ENCODE assay signal across 14 mouse cellular contexts in genomic region chr11:36349856-36350255, GRCm38 (mm10).
DNase-seq lines count a peak whose midpoint lies in the region; ATAC-seq lines count a peak whose summit lies in the region.
"Had no signal": no experiment of that assay in that cellular context is flagged by ENCODE, and none has a peak within 500 bp of the region (broad histone marks: within the 10 kb centered on the region; RNA-seq: fewer than 3 reads in every experiment).

No protein-coding gene starts in this region.

- H3K27me3 ChIP-seq in forebrain, embryonic 16.5 days (replicated peaks; ENCODE audit: control insufficient read depth, insufficient read depth, low read length), result no peaks in the 10 kb centered on the region
- H3K27me3 ChIP-seq: limb, embryonic 13.5 days had no signal

- H3K4me1 ChIP-seq in forebrain, embryonic 16.5 days (replicated peaks; ENCODE audit: control insufficient read depth, insufficient read depth, low read length), result peaks cover 13% of the 10 kb centered on the region
- H3K4me1 ChIP-seq: limb, embryonic 13.5 days had no signal

- H3K9me3 ChIP-seq in forebrain, embryonic 16.5 days (ENCODE audit: control insufficient read depth, low read length), result no peaks in the 10 kb centered on the region
- H3K9me3 ChIP-seq: limb, embryonic 13.5 days had no signal

- H3K27ac ChIP-seq in forebrain, embryonic 16.5 days (ENCODE audit: low read length), result 0 out of 2 replicates have a peak overlapping the region, but pooled peaks have one; percentile 12
- H3K27ac ChIP-seq: limb, embryonic 13.5 days had no signal

- H3K4me2 ChIP-seq in forebrain, embryonic 16.5 days (ENCODE audit: low read length), result no peak overlapping the region
- H3K4me2 ChIP-seq: limb, embryonic 13.5 days had no signal

- peak; percentile 16 for DNase-seq in left cerebral cortex, postnatal 4 days
- DNase-seq in left cerebral cortex, postnatal 14 days (ENCODE audit: low spot score in 2 of 2), result no peak
- DNase-seq in cerebellum, adult 18-20 months, result peak; percentile 28 to 35
- peak; percentile 54 to 63 for DNase-seq in cerebellum, postnatal 25 days
- DNase-seq in spleen, adult 12 weeks (ENCODE audit: low spot score), result no peak
- no peak for DNase-seq in ovary, adult 18-20 months (ENCODE audit: low spot score)
- no peak for DNase-seq in thymus, postnatal 25 days
- DNase-seq: heart, postnatal 36 days; kidney, postnatal 14 days; lung, postnatal 36 days had no signal

- ATAC-seq in forebrain, embryonic 16.5 days, result peak; percentile 77
- ATAC-seq: intestine, embryonic 16.5 days had no signal

- H3K36me3 ChIP-seq in forebrain, embryonic 16.5 days (ENCODE audit: control insufficient read depth, insufficient read depth), result no peaks in the 10 kb centered on the region
- H3K36me3 ChIP-seq: limb, embryonic 13.5 days had no signal

- H3K4me3 ChIP-seq in forebrain, embryonic 16.5 days (replicated peaks; ENCODE audit: low read length), result no peak overlapping the region
- H3K4me3 ChIP-seq: erythroblast, embryonic 14.5 days; limb, embryonic 13.5 days had no signal

- H3K9ac ChIP-seq in forebrain, embryonic 16.5 days (replicated peaks; ENCODE audit: low read depth, low read length), result no peak overlapping the region
- H3K9ac ChIP-seq: limb, embryonic 13.5 days had no signal

- 5% methylated on average over 2 of the region's 2 CpGs for WGBS in forebrain, embryonic 16.5 days

- intact Hi-C loops in left cerebral cortex, postnatal 4 days (cut with DNase I), result no loop called here
- intact Hi-C loops in left cerebral cortex, postnatal 14 days (cut with DNase I), result no loop called here

Comparison
In these comparisons a context has a peak if more than half of its experiments do, and no peak if none do; other contexts are left out.
1. DNase-seq: peak in left cerebral cortex, postnatal 4 days (single experiment), cerebellum, adult 18-20 months (2 of 2) and cerebellum, postnatal 25 days (2 of 2); none in left cerebral cortex, postnatal 14 days (0 of 2), spleen, adult 12 weeks (single experiment), ovary, adult 18-20 months (single experiment) and thymus, postnatal 25 days (single experiment).